Mouse (Mus musculus) MEL (cell line): ENCODE results near the gene Ndrg3. TPM values are rescaled to one million over a fixed set of nuclear protein-coding genes. Genes with fewer than 3 reads are reported as not detected.

ENCODE experiments used
- DNase-seq: peaks from one replicate; pipeline ENCODE4 v3.0.0; 2011; ENCODE audit warnings: low read depth, low spot score
- H3K27ac ChIP-seq: 2 replicates; pipeline ENCODE4 v1.5.1; 2012; ENCODE audit warnings: low read depth, mild to moderate bottlenecking, control low read depth, low read length, moderate library complexity; ENCODE audit not compliant: control insufficient read depth
- H3K27me3 ChIP-seq, 2 experiments: fragments of 150-350 bp in 1 of 2; sonication (generic) in 1 of 2; 2 replicates each; pipeline ENCODE4 v1.6.1; 2012; ENCODE audit warnings: low read length in 2 of 2, mild to moderate bottlenecking in 2 of 2, improper control_type of control experiment in 1 of 2, moderate library complexity in 1 of 2; ENCODE audit not compliant: insufficient read depth in 2 of 2, control insufficient read depth in 1 of 2
- H3K36me3 ChIP-seq, 2 experiments: 2 replicates each; pipeline ENCODE4 v1.6.1; 2012 to 2014; ENCODE audit warnings: low read length in 2 of 2, improper control_type of control experiment in 1 of 2, inconsistent platforms in 1 of 2, mild to moderate bottlenecking in 1 of 2; ENCODE audit not compliant: insufficient read depth in 2 of 2, control insufficient read depth in 1 of 2
- H3K4me1 ChIP-seq, 2 experiments: fragments of 150-350 bp in 1 of 2; sonication (generic) in 1 of 2; 2 replicates each; pipeline ENCODE4 v1.6.1; 2012; ENCODE audit warnings: low read length in 2 of 2, improper control_type of control experiment in 1 of 2, mild to moderate bottlenecking in 1 of 2; ENCODE audit not compliant: insufficient read depth in 2 of 2, control insufficient read depth in 1 of 2
- H3K4me3 ChIP-seq, 2 experiments: fragments of 150-350 bp in 1 of 2; sonication (generic) in 1 of 2; 2 replicates each; pipeline ENCODE4 v1.5.1; 2012; ENCODE audit warnings: low read depth in 2 of 2, low read length in 2 of 2, mild to moderate bottlenecking in 2 of 2, moderate library complexity in 2 of 2, control low read depth in 1 of 2, improper control_type of control experiment in 1 of 2; ENCODE audit not compliant: control insufficient read depth in 1 of 2, insufficient read depth in 1 of 2
- H3K79me2 ChIP-seq: 2 replicates; pipeline ENCODE4 v1.6.1; 2012; ENCODE audit warnings: mild to moderate bottlenecking, low read length, moderate library complexity; ENCODE audit not compliant: control insufficient read depth, poor library complexity, insufficient read depth
- H3K9ac ChIP-seq: 2 replicates; pipeline ENCODE4 v1.6.1; 2012; ENCODE audit warnings: low read depth, mild to moderate bottlenecking, control low read depth, low read length, moderate library complexity; ENCODE audit not compliant: control insufficient read depth, poor library complexity, severe bottlenecking
- H3K9me3 ChIP-seq: fragments of 150-350 bp; sonication (generic); replicated peaks from 2 replicates; pipeline ENCODE4 v1.6.1; 2012; ENCODE audit warnings: mild to moderate bottlenecking, low read length, improper control_type of control experiment, moderate library complexity; ENCODE audit not compliant: insufficient read depth
- BHLHE40 ChIP-seq: IDR thresholded peaks from 2 replicates; pipeline ENCODE4 v1.6.1; 2012; ENCODE audit warnings: low read depth, mild to moderate bottlenecking, inconsistent platforms, low read length, improper control_type of control experiment, borderline replicate concordance
- CHD1 ChIP-seq: IDR thresholded peaks from 2 replicates; pipeline ENCODE4 v1.6.1; 2012; ENCODE audit warnings: low read depth, mild to moderate bottlenecking, inconsistent platforms, low read length, improper control_type of control experiment
- CTCF ChIP-seq, 3 experiments: IDR thresholded peaks in 2 of 3; conservative IDR thresholded peaks in 1 of 3; 2 replicates each; pipeline ENCODE4 v1.5.1; 2011 to 2012; ENCODE audit warnings: low read length in 3 of 3, low read depth in 2 of 3, mild to moderate bottlenecking in 2 of 3, improper control_type of control experiment in 1 of 3, inconsistent platforms in 1 of 3, mixed read lengths in 1 of 3, moderate library complexity in 1 of 3; ENCODE audit not compliant: control insufficient read depth in 1 of 3, insufficient read depth in 1 of 3, poor library complexity in 1 of 3, severe bottlenecking in 1 of 3
- E2F4 ChIP-seq: IDR thresholded peaks from 2 replicates; pipeline ENCODE4 v1.6.1; 2011; ENCODE audit warnings: low read depth, low read length, improper control_type of control experiment, borderline replicate concordance
- EP300 ChIP-seq, 2 experiments: IDR thresholded peaks; 2 replicates each; pipeline ENCODE4 v1.6.1; 2011; ENCODE audit warnings: improper control_type of control experiment in 2 of 2, low read length in 2 of 2, low read depth in 1 of 2, mild to moderate bottlenecking in 1 of 2
- ETS1 ChIP-seq: IDR thresholded peaks from 2 replicates; pipeline ENCODE4 v1.6.1; 2012; ENCODE audit warnings: low read depth, mild to moderate bottlenecking, inconsistent platforms, low read length, improper control_type of control experiment, moderate library complexity
- GABPA ChIP-seq: IDR thresholded peaks from 2 replicates; pipeline ENCODE4 v1.6.1; 2012; ENCODE audit warnings: low read depth, mild to moderate bottlenecking, inconsistent platforms, low read length, improper control_type of control experiment, moderate library complexity
- GATA1 ChIP-seq: IDR thresholded peaks from 2 replicates; pipeline ENCODE4 v1.6.1; 2011; ENCODE audit warnings: low read depth, low read length, improper control_type of control experiment
- MAX ChIP-seq: IDR thresholded peaks from 2 replicates; pipeline ENCODE4 v1.6.1; 2011; ENCODE audit warnings: low read length, improper control_type of control experiment
- MAZ ChIP-seq: IDR thresholded peaks from 2 replicates; pipeline ENCODE4 v1.6.1; 2012; ENCODE audit warnings: low read depth, mild to moderate bottlenecking, inconsistent platforms, low read length, improper control_type of control experiment
- MEF2A ChIP-seq: IDR thresholded peaks from 2 replicates; pipeline ENCODE4 v1.6.1; 2014; ENCODE audit warnings: low read depth, mild to moderate bottlenecking, inconsistent platforms, low read length, improper control_type of control experiment; ENCODE audit not compliant: poor library complexity, insufficient replicate concordance, severe bottlenecking; ENCODE audit errors: extremely low read depth
- MXI1 ChIP-seq: IDR thresholded peaks from 2 replicates; pipeline ENCODE4 v1.6.1; 2011; ENCODE audit warnings: mild to moderate bottlenecking, low read depth, low read length, improper control_type of control experiment
- MYC ChIP-seq: IDR thresholded peaks from 2 replicates; pipeline ENCODE4 v1.6.1; 2011; ENCODE audit warnings: low read depth, mild to moderate bottlenecking, low read length, improper control_type of control experiment, moderate library complexity
- NRF1 ChIP-seq: IDR thresholded peaks from 2 replicates; pipeline ENCODE4 v1.6.1; 2014; ENCODE audit warnings: low read depth, mild to moderate bottlenecking, inconsistent platforms, low read length, improper control_type of control experiment, moderate library complexity; ENCODE audit not compliant: poor library complexity, insufficient read depth, severe bottlenecking
- POLR2AphosphoS5 ChIP-seq: IDR thresholded peaks from 2 replicates; pipeline ENCODE4 v1.6.1; 2012; ENCODE audit warnings: low read depth, borderline replicate concordance, mild to moderate bottlenecking, inconsistent platforms, low read length, moderate library complexity, mixed read lengths
- RAD21 ChIP-seq: IDR thresholded peaks from 2 replicates; pipeline ENCODE4 v1.6.1; 2011; ENCODE audit warnings: mild to moderate bottlenecking, low read depth, low read length, improper control_type of control experiment
- RCOR1 ChIP-seq: IDR thresholded peaks from 2 replicates; pipeline ENCODE4 v1.6.1; 2012; ENCODE audit warnings: low read depth, mild to moderate bottlenecking, inconsistent platforms, low read length, improper control_type of control experiment
- SIN3A ChIP-seq: IDR thresholded peaks from 2 replicates; pipeline ENCODE4 v1.6.1; 2012; ENCODE audit warnings: low read length, improper control_type of control experiment, inconsistent platforms
- SMC3 ChIP-seq: IDR thresholded peaks from 2 replicates; pipeline ENCODE4 v1.6.1; 2011; ENCODE audit warnings: low read depth, low read length, improper control_type of control experiment
- TAL1 ChIP-seq: IDR thresholded peaks from 2 replicates; pipeline ENCODE4 v1.6.1; 2012; ENCODE audit warnings: mild to moderate bottlenecking, inconsistent platforms, low read length, moderate library complexity, mixed read lengths
- TBP ChIP-seq: IDR thresholded peaks from 2 replicates; pipeline ENCODE4 v1.8.0; 2011; ENCODE audit warnings: low read depth, low read length, improper control_type of control experiment
- TCF12 ChIP-seq: IDR thresholded peaks from 2 replicates; pipeline ENCODE4 v1.6.1; 2014; ENCODE audit warnings: low read depth, mild to moderate bottlenecking, inconsistent platforms, low read length, improper control_type of control experiment, moderate library complexity
- USF1 ChIP-seq: IDR thresholded peaks from 2 replicates; pipeline ENCODE4 v1.6.1; 2014; ENCODE audit warnings: low read depth, mild to moderate bottlenecking, inconsistent platforms, low read length, improper control_type of control experiment, moderate library complexity
- USF2 ChIP-seq, 2 experiments: IDR thresholded peaks; 2 replicates each; pipeline ENCODE4 v1.6.1; 2011 to 2012; ENCODE audit warnings: improper control_type of control experiment in 2 of 2, low read length in 2 of 2, borderline replicate concordance in 1 of 2, inconsistent platforms in 1 of 2, low read depth in 1 of 2, mild to moderate bottlenecking in 1 of 2; ENCODE audit not compliant: insufficient read depth in 1 of 2
- ZC3H11A ChIP-seq: IDR thresholded peaks from 2 replicates; pipeline ENCODE4 v1.6.1; 2012; ENCODE audit warnings: low read depth, mild to moderate bottlenecking, inconsistent platforms, low read length, improper control_type of control experiment
- ZKSCAN1 ChIP-seq: IDR thresholded peaks from 2 replicates; pipeline ENCODE4 v1.6.1; 2012; ENCODE audit warnings: low read depth, mild to moderate bottlenecking, inconsistent platforms, low read length, improper control_type of control experiment, moderate library complexity
- ZMIZ1 ChIP-seq: IDR thresholded peaks from 2 replicates; pipeline ENCODE4 v1.6.1; 2012; ENCODE audit warnings: low read depth, mild to moderate bottlenecking, inconsistent platforms, low read length, improper control_type of control experiment, moderate library complexity
- ZNF384 ChIP-seq: IDR thresholded peaks from 2 replicates; pipeline ENCODE4 v1.6.1; 2012; ENCODE audit warnings: low read depth, mild to moderate bottlenecking, inconsistent platforms, low read length, improper control_type of control experiment
- polyA plus RNA-seq, 2 experiments: library from polyadenylated mRNA; stranded (reverse) in 1 of 2; unstranded in 1 of 2; fragments of >175 nt in 1 of 2; fragments of >200 nt in 1 of 2; gene quantifications; 2 replicates each; pipeline versions ENCODE4 v1.2.1 to v1.2.4; 2012; ENCODE audit warnings: low replicate concordance in 2 of 2, low read depth in 1 of 2; ENCODE audit not compliant: insufficient read length in 2 of 2, insufficient read depth in 1 of 2, missing spikeins in 1 of 2
- total RNA-seq: library from RNA; depleted of rRNA; stranded (reverse); fragments of 300-350 nt; gene quantifications from 2 replicates; pipeline ENCODE4 v1.2.3, GENCODE M21; 2012

Gene Ndrg3
- total and polyA plus RNA-seq, 3 experiments, result 19.0 to 39.6 TPM; not detected in 1

DNA sequence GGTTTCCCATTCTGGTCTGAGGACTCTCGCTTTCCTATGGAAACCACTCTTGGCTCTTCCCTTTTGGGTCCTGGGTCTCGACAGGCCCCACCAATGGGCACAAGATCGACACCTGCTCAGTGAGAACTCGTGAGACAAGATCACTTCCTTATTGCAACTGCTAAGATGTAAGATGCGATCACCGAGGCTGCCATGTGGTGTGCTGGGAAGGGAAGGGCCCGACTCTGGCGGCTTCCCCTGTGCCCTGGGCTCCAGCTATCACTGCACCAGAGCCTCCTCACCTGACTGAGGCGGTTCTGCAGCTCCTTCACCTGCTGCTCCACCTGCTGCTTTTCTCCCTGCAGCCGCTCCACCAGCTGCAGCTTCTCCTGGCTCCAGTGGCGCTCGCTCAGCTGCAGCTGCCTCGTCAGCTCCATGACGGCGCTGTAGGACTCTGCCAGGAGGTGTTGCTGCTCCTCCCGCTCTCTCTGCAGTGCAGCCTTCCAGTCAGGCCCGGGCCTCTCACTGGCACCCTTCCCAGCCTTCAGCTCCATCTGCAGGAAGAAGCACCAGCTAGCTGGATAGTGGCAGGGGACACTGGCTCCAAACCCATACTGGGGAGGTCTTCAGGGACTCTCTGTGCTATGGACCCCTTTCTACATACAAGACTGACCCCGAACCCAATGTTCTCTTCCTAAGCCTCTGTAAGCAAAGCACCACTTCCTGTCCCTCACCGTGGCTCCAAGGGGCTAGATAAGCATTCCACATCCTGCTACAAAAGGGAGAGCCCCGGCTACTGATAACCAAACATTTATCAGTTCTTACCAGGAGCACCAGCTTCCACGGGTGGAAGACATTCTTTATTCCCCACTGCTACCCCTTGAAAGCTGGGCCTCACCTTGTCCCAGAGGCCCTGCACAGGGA lies 35.5 kb upstream of the Ndrg3 start (continued):
- TF ChIP-seq USF1, result no peak
- TF ChIP-seq GATA1, result peak; percentile 51; the same call in 1 of the 2 replicates
- no peak for TF ChIP-seq MXI1
- no peak for TF ChIP-seq ZMIZ1
- no peak for TF ChIP-seq RCOR1
- 0 out of 2 replicates have a peak, but pooled peaks have one; percentile 42 for TF ChIP-seq MAX
- TF ChIP-seq ZKSCAN1, result no peak
- TF ChIP-seq, all 39 proteins: peak for 6

DNA sequence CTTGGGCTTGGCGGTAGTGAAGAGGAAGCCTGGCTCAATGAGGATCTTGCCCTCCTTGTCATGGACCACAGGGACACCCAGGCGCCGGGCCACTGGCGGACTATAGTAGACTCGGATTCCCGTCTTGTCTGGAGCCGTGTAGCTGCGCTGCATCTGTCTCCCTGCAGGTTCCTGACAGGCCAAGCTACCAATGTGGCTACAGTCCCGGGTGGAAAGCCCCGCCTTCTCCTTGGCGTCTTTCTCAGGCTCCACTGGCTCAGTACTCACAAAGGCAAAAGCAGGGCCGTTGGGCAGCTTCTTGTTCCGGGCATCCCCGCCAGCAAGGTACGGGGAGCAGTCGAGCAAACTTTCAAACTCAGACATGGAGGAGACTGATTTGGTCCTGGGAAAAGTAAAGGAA lies 29.3 kb upstream of the Ndrg3 start:
- Histone ChIP-seq H3K27me3 (no peaks in the 10 kb centered on the region), H3K4me3 (no peak overlapping the region), H3K9ac (no peak overlapping the region), H3K36me3 (no peaks in the 10 kb centered on the region), H3K4me1 (no peaks in the 10 kb centered on the region), H3K9me3 (no peaks in the 10 kb centered on the region), H3K79me2 (no peaks in the 10 kb centered on the region), H3K27ac (no peak overlapping the region)
- TF ChIP-seq TAL1 (no peak), NRF1 (no peak), MAX (no peak), ZNF384 (no peak), ZKSCAN1 (no peak), CTCF (IDR thresholded peaks at IDR 0.05 in 2 of 3, conservative IDR thresholded peaks at IDR 0.05 in 1 of 3; ENCODE audit: control insufficient read depth in 1 of 3, insufficient read depth in 1 of 3, low read depth in 2 of 3, low read length in 3 of 3, poor library complexity in 1 of 3, severe bottlenecking in 1 of 3) (no peak), GATA1 (no peak), MYC (no peak), TBP (no peak), EP300 (IDR thresholded peaks at IDR 0.05; ENCODE audit: low read depth in 1 of 2, low read length in 2 of 2) (no peak)
- no peak for DNase-seq

DNA sequence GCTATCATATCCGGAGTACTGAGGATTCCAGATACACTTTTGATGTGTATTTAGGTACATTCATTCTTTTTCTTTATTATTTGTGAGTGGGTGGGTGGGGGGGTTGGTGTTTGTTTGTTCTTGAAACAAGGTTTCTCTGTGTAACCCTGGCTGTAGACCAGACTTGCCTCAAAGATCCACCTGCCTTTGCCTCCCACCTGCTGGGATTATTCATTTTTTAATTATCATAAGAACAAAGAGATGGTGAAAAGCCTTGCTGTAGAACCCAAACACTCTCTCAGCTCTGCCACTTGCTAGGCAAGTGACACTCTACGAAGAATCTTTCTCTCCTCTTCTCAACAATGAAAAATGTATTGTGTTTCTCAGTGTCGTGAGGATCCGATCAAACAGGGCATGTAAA lies 27.4 kb upstream of the Ndrg3 start:
- Histone ChIP-seq H3K27me3 (no peaks in the 10 kb centered on the region), H3K4me3 (no peak overlapping the region), H3K9ac (no peak overlapping the region), H3K79me2 (no peaks in the 10 kb centered on the region), H3K4me1 (no peaks in the 10 kb centered on the region), H3K27ac (no peak overlapping the region), H3K36me3 (no peaks in the 10 kb centered on the region), H3K9me3 (no peaks in the 10 kb centered on the region)
- no peak for DNase-seq
- TF ChIP-seq MAZ, result no peak
- no peak for TF ChIP-seq ZC3H11A
- TF ChIP-seq USF1, result no peak
- TF ChIP-seq CHD1, result no peak
- TF ChIP-seq GABPA, result no peak
- no peak for TF ChIP-seq MEF2A
- no peak for TF ChIP-seq E2F4
- TF ChIP-seq MAX, result no peak
- TF ChIP-seq SMC3, result no peak
- TF ChIP-seq ETS1, result no peak
- TF ChIP-seq USF2 (IDR thresholded peaks at IDR 0.05; ENCODE audit: borderline replicate concordance in 1 of 2, insufficient read depth in 1 of 2, low read depth in 1 of 2, low read length in 2 of 2), result no peak
- TF ChIP-seq RAD21, result no peak
- TF ChIP-seq BHLHE40, result no peak
- TF ChIP-seq POLR2AphosphoS5, result no peak
- no peak for TF ChIP-seq TCF12
- no peak for TF ChIP-seq SIN3A
